Comparison of ENCODE assay signal across 8 mouse cellular contexts in genomic region chr3:79144672-79145406, GRCm38 (mm10).
A peak's percentile ranks its signal among the peaks of the same experiment; 100 is the strongest.
DNase-seq lines count a peak whose midpoint lies in the region; ATAC-seq and TF ChIP-seq lines count a peak whose summit lies in the region.

No protein-coding gene starts in this region.

- H3K9ac ChIP-seq in kidney, postnatal 0 days (ENCODE audit: low read depth, low read length) = peak overlapping the region; percentile 40; the same call in 1 of the 2 replicates
- peak overlapping the region; percentile 57 for H3K9ac ChIP-seq in heart, embryonic 15.5 days

- DNase-seq in kidney, postnatal 0 days (ENCODE audit: low spot score) = peak; percentile 34
- DNase-seq in kidney, postnatal 25 days = no peak
- no peak for DNase-seq in limb, embryonic 10.5 days (ENCODE audit: low spot score)
- DNase-seq in right cerebral cortex, postnatal 25 days = peak; percentile 72
- DNase-seq in spleen, adult 18-20 months = no peak
- DNase-seq in c-Kit-positive CD71-positive TER-119-positive erythroid progenitor cells, embryonic 14.5 days (ENCODE audit: low spot score) = no peak

- H3K9me3 ChIP-seq in kidney, postnatal 0 days (replicated peaks; ENCODE audit: low read length) = no peaks in the 10 kb centered on the region
- no peaks in the 10 kb centered on the region for H3K9me3 ChIP-seq in heart, embryonic 15.5 days (replicated peaks)
- H3K9me3 ChIP-seq in limb, embryonic 10.5 days (replicated peaks) = no peaks in the 10 kb centered on the region

- TF ChIP-seq POLR2A in cortical plate, adult 2 months (IDR thresholded peaks at IDR 0.05; ENCODE audit: extremely low read depth, insufficient read depth, low read length) = peak; percentile 23; the same call in 1 of the 2 replicates

- H3K27me3 ChIP-seq in kidney, postnatal 0 days (ENCODE audit: insufficient read depth, low read length) = no peaks in the 10 kb centered on the region
- H3K27me3 ChIP-seq in heart, embryonic 15.5 days = no peaks in the 10 kb centered on the region
- H3K27me3 ChIP-seq in limb, embryonic 10.5 days (ENCODE audit: low read depth, poor library complexity, severe bottlenecking) = no peaks in the 10 kb centered on the region

- H3K27ac ChIP-seq in kidney, postnatal 0 days = peak overlapping the region; percentile 64
- peak overlapping the region; percentile 87 for H3K27ac ChIP-seq in cortical plate, adult 2 months (ENCODE audit: insufficient read depth, low read length)
- peak overlapping the region; percentile 87 for H3K27ac ChIP-seq in heart, embryonic 15.5 days
- peak overlapping the region; percentile 25; the same call in 1 of the 2 replicates for H3K27ac ChIP-seq in limb, embryonic 10.5 days

- H3K36me3 ChIP-seq in kidney, postnatal 0 days (ENCODE audit: insufficient read depth, low read length) = no peaks in the 10 kb centered on the region
- no peaks in the 10 kb centered on the region for H3K36me3 ChIP-seq in heart, embryonic 15.5 days
- no peaks in the 10 kb centered on the region for H3K36me3 ChIP-seq in limb, embryonic 10.5 days

- no peak for TF ChIP-seq CTCF in kidney, postnatal 0 days (IDR thresholded peaks at IDR 0.05; ENCODE audit: low read depth)
- TF ChIP-seq CTCF in cortical plate, adult 2 months (IDR thresholded peaks at IDR 0.05; ENCODE audit: extremely low read depth, insufficient read depth, low read length) = no peak

- H3K4me2 ChIP-seq in kidney, postnatal 0 days (ENCODE audit: low read length) = peak overlapping the region; percentile 50
- H3K4me2 ChIP-seq in heart, embryonic 15.5 days = peak overlapping the region; percentile 60

- 0 out of 2 replicates have a peak, but pooled peaks have one; percentile 40 for ATAC-seq in kidney, postnatal 0 days (replicated peaks; ENCODE audit: low FRiP score, low read depth)
- no peak for ATAC-seq in heart, embryonic 15.5 days (replicated peaks; ENCODE audit: insufficient number of reproducible peaks, insufficient read depth, low FRiP score, low read depth)

- peaks cover 18% of the 10 kb centered on the region for H3K4me1 ChIP-seq in kidney, postnatal 0 days (replicated peaks; ENCODE audit: insufficient read depth, low read length)
- H3K4me1 ChIP-seq in cortical plate, adult 2 months (ENCODE audit: control insufficient read depth, insufficient read depth, low read length) = peaks cover 17% of the 10 kb centered on the region; the same call in 1 of the 2 replicates
- peaks cover 64% of the 10 kb centered on the region for H3K4me1 ChIP-seq in heart, embryonic 15.5 days (replicated peaks)
- peaks cover 17% of the 10 kb centered on the region for H3K4me1 ChIP-seq in limb, embryonic 10.5 days

- H3K4me3 ChIP-seq in kidney, postnatal 0 days (replicated peaks; ENCODE audit: low read depth, low read length) = 0 out of 2 replicates have a peak overlapping the region, but pooled peaks have one; percentile 5
- peak overlapping the region; percentile 60 for H3K4me3 ChIP-seq in cortical plate, adult 2 months (ENCODE audit: insufficient read depth, low read length)
- peak overlapping the region; percentile 38 for H3K4me3 ChIP-seq in heart, embryonic 15.5 days
- H3K4me3 ChIP-seq in limb, embryonic 10.5 days = no peak overlapping the region

- WGBS in kidney, postnatal 0 days = 14% methylated on average over 13 of the region's 13 CpGs
- 14% methylated on average over 13 of the region's 13 CpGs for WGBS in heart, embryonic 15.5 days
- WGBS in limb, embryonic 10.5 days = 46% methylated on average over 13 of the region's 13 CpGs

Comparison
In these comparisons a context has a peak if more than half of its experiments do, and no peak if none do; other contexts are left out.
1. DNase-seq: peak in kidney, postnatal 0 days (single experiment) and right cerebral cortex, postnatal 25 days (single experiment); none in kidney, postnatal 25 days (0 of 2), limb, embryonic 10.5 days (single experiment), spleen, adult 18-20 months (0 of 2) and c-Kit-positive CD71-positive TER-119-positive erythroid progenitor cells, embryonic 14.5 days (single experiment).
2. H3K27ac ChIP-seq: peak in every context shown above with its lines; median percentile 87 in cortical plate, adult 2 months; 87 in heart, embryonic 15.5 days; 64 in kidney, postnatal 0 days; 25 in limb, embryonic 10.5 days.